Comparison of ENCODE assay signal across 8 mouse cellular contexts in the genomic region with DNA sequence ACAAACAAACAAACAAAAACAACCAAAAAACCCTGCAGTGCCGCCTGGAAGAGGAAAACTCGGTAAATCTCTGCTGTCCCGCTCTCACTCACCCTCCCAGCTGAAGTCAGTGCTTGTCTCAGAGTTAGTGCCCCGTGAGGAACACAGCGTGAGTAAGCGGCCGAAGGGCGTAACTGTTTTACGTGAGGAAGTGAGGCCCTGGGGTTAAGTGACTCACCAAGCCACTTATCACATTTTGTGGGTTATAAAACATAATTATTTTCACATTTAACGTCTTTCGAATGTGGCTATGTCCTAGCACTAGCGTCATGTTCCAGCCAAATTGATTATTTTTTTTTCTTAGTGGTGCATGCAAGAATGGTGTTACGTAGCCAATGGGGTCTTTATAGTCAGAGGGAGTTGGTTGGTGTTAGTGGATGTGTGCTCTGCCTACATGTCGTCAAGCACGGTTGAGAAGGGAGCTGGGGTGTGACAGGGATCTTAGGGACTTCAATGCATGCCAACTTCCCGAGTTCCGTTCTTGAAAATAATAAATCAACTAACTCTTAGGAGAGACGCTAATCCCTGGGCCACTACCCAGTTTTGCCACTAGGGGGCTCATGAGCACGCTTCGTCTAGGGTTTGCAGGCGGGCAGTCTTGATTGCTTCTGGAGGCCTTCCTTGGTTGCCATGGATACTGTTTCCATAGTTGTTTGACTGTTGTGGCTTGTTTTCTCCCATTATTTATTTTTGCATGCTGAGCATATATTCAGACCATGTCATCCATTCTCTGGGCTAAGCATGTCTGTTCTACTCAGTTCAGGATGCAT. TPM values are rescaled to one million over a fixed set of nuclear protein-coding genes. Genes with fewer than 3 reads are reported as not detected.
DNase-seq lines count a peak whose midpoint lies in the region; ATAC-seq lines count a peak whose summit lies in the region.

No protein-coding gene starts in this region.

- no peak overlapping the region for H3K4me3 ChIP-seq in forebrain, embryonic 16.5 days (replicated peaks; ENCODE audit: low read length)
- H3K4me3 ChIP-seq in hindbrain, embryonic 13.5 days = no peak overlapping the region

- ATAC-seq in forebrain, embryonic 16.5 days = peak; percentile 88
- peak; percentile 87 for ATAC-seq in hindbrain, embryonic 13.5 days (ENCODE audit: low FRiP score)

- peak; percentile 70 for DNase-seq in Muller cell, postnatal 12 days (ENCODE audit: inconsistent ontology term)
- peak; percentile 66 to 73 for DNase-seq in cerebellum, adult 18-20 months
- peak; percentile 87 for DNase-seq in layer of hippocampus, postnatal 10 days (ENCODE audit: low spot score in 2 of 2)
- DNase-seq in lung, postnatal 36 days = peak; percentile 81
- DNase-seq in retina, postnatal 1 day = peak; percentile 90
- DNase-seq in urinary bladder, postnatal 10 days (ENCODE audit: low spot score) = peak; percentile 30

- H3K9ac ChIP-seq in forebrain, embryonic 16.5 days (replicated peaks; ENCODE audit: low read depth, low read length) = no peak overlapping the region
- no peak overlapping the region for H3K9ac ChIP-seq in hindbrain, embryonic 13.5 days

- no peaks in the 10 kb centered on the region for H3K36me3 ChIP-seq in forebrain, embryonic 16.5 days (ENCODE audit: control insufficient read depth, insufficient read depth)
- H3K36me3 ChIP-seq in hindbrain, embryonic 13.5 days = no peaks in the 10 kb centered on the region

- H3K4me2 ChIP-seq in forebrain, embryonic 16.5 days (ENCODE audit: low read length) = no peak overlapping the region
- H3K4me2 ChIP-seq in hindbrain, embryonic 13.5 days = no peak overlapping the region

- peaks cover 3% of the 10 kb centered on the region; the same call in 1 of the 2 replicates for H3K4me1 ChIP-seq in forebrain, embryonic 16.5 days (replicated peaks; ENCODE audit: control insufficient read depth, insufficient read depth, low read length)
- no peaks in the 10 kb centered on the region; the same call in 1 of the 2 replicates for H3K4me1 ChIP-seq in hindbrain, embryonic 13.5 days (replicated peaks)

- WGBS in forebrain, embryonic 16.5 days = 61% methylated on average over 21 of the region's 21 CpGs
- 54% methylated on average over 21 of the region's 21 CpGs for WGBS in hindbrain, embryonic 13.5 days

- H3K9me3 ChIP-seq in forebrain, embryonic 16.5 days (ENCODE audit: control insufficient read depth, low read length) = no peaks in the 10 kb centered on the region
- no peaks in the 10 kb centered on the region for H3K9me3 ChIP-seq in hindbrain, embryonic 13.5 days

- peak overlapping the region; percentile 53 for H3K27ac ChIP-seq in forebrain, embryonic 16.5 days (ENCODE audit: low read length)
- 0 out of 2 replicates have a peak overlapping the region, but pooled peaks have one; percentile 50 for H3K27ac ChIP-seq in hindbrain, embryonic 13.5 days

- no peaks in the 10 kb centered on the region for H3K27me3 ChIP-seq in forebrain, embryonic 16.5 days (replicated peaks; ENCODE audit: control insufficient read depth, insufficient read depth, low read length)
- H3K27me3 ChIP-seq in hindbrain, embryonic 13.5 days = no peaks in the 10 kb centered on the region

RNA-seq across cellular contexts. Expression of a gene that starts 10.7 kb away (rescaled TPM):
- not detected in 2 replicates for polyA plus RNA-seq in forebrain, embryonic 16.5 days (2015; fragmentation: Nextera tagmentation; extraction: Ambion mirVana)
- not detected in 2 replicates for polyA plus RNA-seq in hindbrain, embryonic 13.5 days (2015; fragmentation: Nextera tagmentation; extraction: Ambion mirVana)
- total RNA-seq in layer of hippocampus, postnatal 10 days (2021) = not detected

RNA-seq across cellular contexts. Expression of a gene that starts 23.4 kb away (rescaled TPM):
- polyA plus RNA-seq in forebrain, embryonic 16.5 days (2015; fragmentation: Nextera tagmentation; extraction: Ambion mirVana) = not detected in 2 replicates
- polyA plus RNA-seq in hindbrain, embryonic 13.5 days (2015; fragmentation: Nextera tagmentation; extraction: Ambion mirVana) = not detected in 2 replicates
- not detected for total RNA-seq in layer of hippocampus, postnatal 10 days (2021)

RNA-seq across cellular contexts. Expression of a gene that starts 35.8 kb away (rescaled TPM):
- polyA plus RNA-seq in forebrain, embryonic 16.5 days (2015; fragmentation: Nextera tagmentation; extraction: Ambion mirVana) = not detected in 2 replicates
- polyA plus RNA-seq in hindbrain, embryonic 13.5 days (2015; fragmentation: Nextera tagmentation; extraction: Ambion mirVana) = not detected in 2 replicates
- not detected for total RNA-seq in layer of hippocampus, postnatal 10 days (2021)

RNA-seq across cellular contexts. Expression of a gene that starts 38.7 kb away (rescaled TPM):
- not detected in 2 replicates for polyA plus RNA-seq in forebrain, embryonic 16.5 days (2015; fragmentation: Nextera tagmentation; extraction: Ambion mirVana)
- 0.12 and 0.14 TPM in 2 replicates for polyA plus RNA-seq in hindbrain, embryonic 13.5 days (2015; fragmentation: Nextera tagmentation; extraction: Ambion mirVana)
- total RNA-seq in layer of hippocampus, postnatal 10 days (2021) = under 1 TPM; 0.51 to 0.78 TPM

RNA-seq across cellular contexts. Expression of a gene that starts 52.9 kb away (rescaled TPM):
- 0.08 TPM in 1 of 2 replicates, not detected in the other for polyA plus RNA-seq in forebrain, embryonic 16.5 days (2015; fragmentation: Nextera tagmentation; extraction: Ambion mirVana)
- polyA plus RNA-seq in hindbrain, embryonic 13.5 days (2015; fragmentation: Nextera tagmentation; extraction: Ambion mirVana) = 0.14 TPM in 1 of 2 replicates, not detected in the other
- not detected for total RNA-seq in layer of hippocampus, postnatal 10 days (2021)

Comparison
In these comparisons a context has a peak if more than half of its experiments do, and no peak if none do; other contexts are left out.
1. DNase-seq: peak in every context shown above with its lines; median percentile 90 in retina, postnatal 1 day; 87 in layer of hippocampus, postnatal 10 days; 81 in lung, postnatal 36 days; 70 in Muller cell, postnatal 12 days; 70 in cerebellum, adult 18-20 months; 30 in urinary bladder, postnatal 10 days.